10 mouse cellular contexts compared by ENCODE assay signal in genomic region chr6:100800497-100800955, GRCm38 (mm10). TPM values are rescaled to one million over a fixed set of nuclear protein-coding genes. Genes with fewer than 3 reads are reported as not detected.
DNase-seq lines count a peak whose midpoint lies in the region; ATAC-seq and TF ChIP-seq lines count a peak whose summit lies in the region.
"Had no signal": no experiment of that assay in that cellular context is flagged by ENCODE, and none has a peak within 500 bp of the region (broad histone marks: within the 10 kb centered on the region; RNA-seq: fewer than 3 reads in every experiment).

No protein-coding gene starts in this region.

- 44% methylated on average over 10 of the region's 10 CpGs for WGBS in intestine, embryonic 14.5 days

- peaks cover 21 to 41% of the 10 kb centered on the region in 2 experiments for H3K4me1 ChIP-seq in CH12.LX (ENCODE audit: control insufficient read depth in 1 of 2, insufficient read depth in 2 of 2)
- 0 out of 2 replicates have a peak, but pooled peaks cover 6% of the 10 kb centered on the region for H3K4me1 ChIP-seq in intestine, embryonic 14.5 days (replicated peaks; ENCODE audit: control insufficient read depth, insufficient read depth, low read length)
- H3K4me1 ChIP-seq: heart, embryonic 13.5 days had no signal

- TF ChIP-seq RAD21 in CH12.LX (IDR thresholded peaks at IDR 0.05; ENCODE audit: low read depth, low read length), result no peak

- no peaks in the 10 kb centered on the region for H3K9me3 ChIP-seq in CH12.LX (replicated peaks; ENCODE audit: low read length)
- no peaks in the 10 kb centered on the region for H3K9me3 ChIP-seq in intestine, embryonic 14.5 days (ENCODE audit: control insufficient read depth, low read length)
- H3K9me3 ChIP-seq: heart, embryonic 13.5 days; neural tube, embryonic 12.5 days had no signal

- in situ Hi-C loops in CH12.LX (cut with MboI; ENCODE audit: low pct_ligation_motif_present, low pct_unique_long_range_greater_than_20kb, low sequenced_read_pairs), result no loop called here

- TF ChIP-seq POLR2A in CH12.LX (IDR thresholded peaks at IDR 0.05; ENCODE audit: low read depth, low read length), result no peak

- no peaks in the 10 kb centered on the region for H3K79me2 ChIP-seq in CH12.LX (replicated peaks; ENCODE audit: control insufficient read depth, extremely low read depth, insufficient read depth, poor library complexity, severe bottlenecking)

- ATAC-seq in frontal cortex, adult (ENCODE audit: low TSS enrichment), result peak; percentile 88
- ATAC-seq in intestine, embryonic 14.5 days (replicated peaks; ENCODE audit: low FRiP score, low TSS enrichment, low read depth), result peak; percentile 33; the same call in 1 of the 2 replicates
- ATAC-seq in erythroid progenitor cell, adult 5-6 weeks (replicated peaks; ENCODE audit: low FRiP score, poor library complexity, severe bottlenecking), result no peak

- H3K4me3 ChIP-seq in CH12.LX (replicated peaks in 1 of 3; ENCODE audit: low read depth in 2 of 3, low read length in 2 of 3, poor library complexity in 1 of 3), result no peak overlapping the region
- H3K4me3 ChIP-seq in intestine, embryonic 14.5 days (ENCODE audit: low read depth, low read length), result no peak overlapping the region
- H3K4me3 ChIP-seq: heart, embryonic 13.5 days; neural tube, embryonic 12.5 days had no signal

- no peak for DNase-seq in frontal cortex, postnatal 10 days (ENCODE audit: low spot score in 2 of 2)
- DNase-seq in CH12.LX (ENCODE audit: extremely low read depth), result peak; percentile 78
- peak; percentile 40 to 49 for DNase-seq in cerebellum, postnatal 25 days
- DNase-seq in intestine, embryonic 14.5 days (ENCODE audit: low spot score), result peak; percentile 55
- peak; percentile 43 to 56 for DNase-seq in left cerebral cortex, postnatal 36 days (ENCODE audit: low spot score in 2 of 2)
- peak; percentile 43 to 53 for DNase-seq in right cerebral cortex, postnatal 36 days (ENCODE audit: low spot score in 2 of 2)

- no peak overlapping the region for H3K9ac ChIP-seq in CH12.LX (ENCODE audit: insufficient read depth, low read depth)
- H3K9ac ChIP-seq in intestine, embryonic 14.5 days (ENCODE audit: low read length), result no peak overlapping the region
- H3K9ac ChIP-seq: heart, embryonic 13.5 days; neural tube, embryonic 12.5 days had no signal

- no peak overlapping the region for H3K27ac ChIP-seq in CH12.LX (ENCODE audit: insufficient read depth, low read depth)
- H3K27ac ChIP-seq in intestine, embryonic 14.5 days (ENCODE audit: low read depth), result no peak overlapping the region
- H3K27ac ChIP-seq: heart, embryonic 13.5 days; neural tube, embryonic 12.5 days had no signal

- dilution Hi-C loops in CH12.LX (cut with MboI; ENCODE audit: extremely low pct_ligation_motif_present, extremely low pct_unique_long_range_greater_than_20kb, low sequenced_read_pairs), result no loop called here

- intact Hi-C loops in left cerebral cortex, postnatal 36 days (cut with DNase I), result no loop called here

- no peaks in the 10 kb centered on the region for H3K36me3 ChIP-seq in CH12.LX (replicated peaks in 1 of 2; ENCODE audit: control insufficient read depth in 1 of 2, insufficient read depth in 1 of 2, low read length in 1 of 2)
- no peaks in the 10 kb centered on the region for H3K36me3 ChIP-seq in intestine, embryonic 14.5 days (ENCODE audit: control insufficient read depth, insufficient read depth, low read length)
- H3K36me3 ChIP-seq: heart, embryonic 13.5 days; neural tube, embryonic 12.5 days had no signal

- TF ChIP-seq EP300 in CH12.LX (IDR thresholded peaks at IDR 0.05; ENCODE audit: low read length), result peak; percentile 75; the same call in 1 of the 2 replicates

- peaks cover 2% of the 10 kb centered on the region for H3K27me3 ChIP-seq in CH12.LX (replicated peaks)
- no peaks in the 10 kb centered on the region for H3K27me3 ChIP-seq in intestine, embryonic 14.5 days (replicated peaks; ENCODE audit: control insufficient read depth, insufficient read depth, low read length)
- H3K27me3 ChIP-seq: heart, embryonic 13.5 days; neural tube, embryonic 12.5 days had no signal

- TF ChIP-seq CTCF in CH12.LX (conservative IDR thresholded peaks at IDR 0.05 in 1 of 2, IDR thresholded peaks at IDR 0.05 in 1 of 2; ENCODE audit: low read depth in 2 of 2, low read length in 2 of 2), result no peak

- peak overlapping the region; percentile 23 for H3K4me2 ChIP-seq in CH12.LX (ENCODE audit: insufficient read depth, low read depth, poor library complexity, severe bottlenecking)
- 0 out of 2 replicates have a peak overlapping the region, but pooled peaks have one; percentile 5 for H3K4me2 ChIP-seq in intestine, embryonic 14.5 days (ENCODE audit: low read length)
- H3K4me2 ChIP-seq: heart, embryonic 13.5 days; neural tube, embryonic 12.5 days had no signal

TF ChIP-seq in CH12.LX, 34 proteins besides CTCF, POLR2A, EP300 and RAD21:
- TF ChIP-seq NELFE (IDR thresholded peaks at IDR 0.05; ENCODE audit: low read depth, low read length), result no peak
- TF ChIP-seq ELF1 (IDR thresholded peaks at IDR 0.05; ENCODE audit: low read depth, low read length), result no peak
- peak; percentile 15; the same call in 1 of the 2 replicates for TF ChIP-seq RCOR1 (conservative IDR thresholded peaks at IDR 0.05; ENCODE audit: low read depth, low read length)
- peak; percentile 51; the same call in 1 of the 2 replicates for TF ChIP-seq MEF2A (IDR thresholded peaks at IDR 0.05; ENCODE audit: borderline replicate concordance, low read depth, low read length)
- no peak for TF ChIP-seq KAT2A (IDR thresholded peaks at IDR 0.05; ENCODE audit: insufficient replicate concordance, low read length)
- TF ChIP-seq JUND (conservative IDR thresholded peaks at IDR 0.05; ENCODE audit: low read depth, low read length), result peak; percentile 82
- peak; percentile 49; the same call in 1 of the 2 replicates for TF ChIP-seq MAX (IDR thresholded peaks at IDR 0.05; ENCODE audit: low read length)
- TF ChIP-seq ZMIZ1 (IDR thresholded peaks at IDR 0.05; ENCODE audit: low read depth, low read length), result no peak
- TF ChIP-seq USF1 (IDR thresholded peaks at IDR 0.05; ENCODE audit: low read depth, low read length), result no peak
- TF ChIP-seq CHD2 (IDR thresholded peaks at IDR 0.05; ENCODE audit: low read length), result no peak
- no peak for TF ChIP-seq MXI1 (IDR thresholded peaks at IDR 0.05; ENCODE audit: low read depth, low read length)
- TF ChIP-seq MAFK (IDR thresholded peaks at IDR 0.05; ENCODE audit: insufficient replicate concordance, low read length), result no peak
- TF ChIP-seq UBTF (IDR thresholded peaks at IDR 0.05; ENCODE audit: low read depth, low read length), result no peak
- 0 out of 2 replicates have a peak, but pooled peaks have one; percentile 44 for TF ChIP-seq MAZ (IDR thresholded peaks at IDR 0.05; ENCODE audit: low read depth, low read length)
- TF ChIP-seq BHLHE40 (IDR thresholded peaks at IDR 0.05; ENCODE audit: low read depth, low read length), result peak; percentile 100
- no peak for TF ChIP-seq E2F4 (IDR thresholded peaks at IDR 0.05; ENCODE audit: insufficient replicate concordance, low read depth, low read length)
- TF ChIP-seq CHD1 (IDR thresholded peaks at IDR 0.05; ENCODE audit: low read depth, low read length), result no peak
- peak; percentile 30; the same call in 1 of the 2 replicates for TF ChIP-seq TCF12 (IDR thresholded peaks at IDR 0.05; ENCODE audit: low read depth, low read length)
- TF ChIP-seq JUN (IDR thresholded peaks at IDR 0.05; ENCODE audit: insufficient read depth, low read depth, low read length), result peak; percentile 71; the same call in 1 of the 2 replicates
- TF ChIP-seq ZKSCAN1 (IDR thresholded peaks at IDR 0.05; ENCODE audit: borderline replicate concordance, low read depth, low read length), result no peak
- peak; percentile 81 for TF ChIP-seq IRF4 (IDR thresholded peaks at IDR 0.05; ENCODE audit: low read depth, low read length)
- no peak for TF ChIP-seq PAX5 (IDR thresholded peaks at IDR 0.05; ENCODE audit: low read length)
- TF ChIP-seq TBP (conservative IDR thresholded peaks at IDR 0.05; ENCODE audit: low read depth, low read length), result no peak
- no peak for TF ChIP-seq SMC3 (IDR thresholded peaks at IDR 0.05; ENCODE audit: low read depth, low read length)
- peak; percentile 56; the same call in 1 of the 2 replicates for TF ChIP-seq SIN3A (IDR thresholded peaks at IDR 0.05; ENCODE audit: low read length)
- TF ChIP-seq MYC (IDR thresholded peaks at IDR 0.05; ENCODE audit: low read depth, low read length), result peak; percentile 71; the same call in 1 of the 2 replicates
- no peak for TF ChIP-seq POLR2AphosphoS2 (IDR thresholded peaks at IDR 0.05; ENCODE audit: low read depth, low read length)
- TF ChIP-seq GABPA (IDR thresholded peaks at IDR 0.05; ENCODE audit: insufficient replicate concordance, low read depth, low read length), result no peak
- no peak for TF ChIP-seq USF2 (conservative IDR thresholded peaks at IDR 0.05; ENCODE audit: low read depth, low read length)
- peak; percentile 96 for TF ChIP-seq ETS1 (conservative IDR thresholded peaks at IDR 0.05; ENCODE audit: low read depth, low read length)
- TF ChIP-seq HCFC1 (IDR thresholded peaks at IDR 0.05; ENCODE audit: low read depth, low read length), result no peak
- no peak for TF ChIP-seq ZC3H11A (IDR thresholded peaks at IDR 0.05; ENCODE audit: low read depth, low read length)
- TF ChIP-seq NRF1 (IDR thresholded peaks at IDR 0.05; ENCODE audit: low read depth, low read length), result no peak
- TF ChIP-seq ZNF384 (IDR thresholded peaks at IDR 0.05; ENCODE audit: low read depth, low read length), result no peak
TF ChIP-seq in CH12.LX: peak in this region for 12.

RNA-seq across cellular contexts. Expression of gene Ppp4r2, which starts 32.9 kb away (rescaled TPM):
- total RNA-seq in CH12.LX (2012; rRNA removed), result 53.3 and 60.1 TPM in 2 replicates
- 134 and 144 TPM in 2 replicates for total RNA-seq in CH12.LX (2014; rRNA removed)
- polyA plus RNA-seq in CH12.LX (2012; ENCODE audit: insufficient read length, low read depth), result 112 and 115 TPM in 2 replicates
- 27.7 and 29.5 TPM in 2 replicates for polyA plus RNA-seq in intestine, embryonic 14.5 days (2014; fragmentation: Nextera tagmentation; extraction: Ambion mirVana)
- total RNA-seq in left cerebral cortex, postnatal 36 days (2021), result 10 to 100 TPM; 62.6 to 70.0 TPM
- total RNA-seq in erythroid progenitor cell, adult 5-6 weeks (2015; ENCODE audit: low replicate concordance), result 32.8 and 37.3 TPM in 2 replicates
- 56.7 and 102 TPM in 2 replicates for total RNA-seq in erythroid progenitor cell, adult 5-6 weeks (2017; ENCODE audit: low replicate concordance)

Comparison
In these comparisons a context has a peak if more than half of its experiments do, and no peak if none do; other contexts are left out.
1. DNase-seq: peak in CH12.LX (single experiment), cerebellum, postnatal 25 days (2 of 2), intestine, embryonic 14.5 days (single experiment), left cerebral cortex, postnatal 36 days (2 of 2) and right cerebral cortex, postnatal 36 days (2 of 2); none in frontal cortex, postnatal 10 days (0 of 2).